ENCODE assay signal across 26 mouse cellular contexts in genomic region chr4:71757865-71758264, GRCm38 (mm10). TPM values are rescaled to one million over a fixed set of nuclear protein-coding genes. Genes with fewer than 3 reads are reported as not detected.
DNase-seq lines count a peak whose midpoint lies in the region; ATAC-seq and TF ChIP-seq lines count a peak whose summit lies in the region.
"Had no signal": no experiment of that assay in that cellular context is flagged by ENCODE, and none has a peak within 500 bp of the region (broad histone marks: within the 10 kb centered on the region; RNA-seq: fewer than 3 reads in every experiment).

Gm11232 (minus strand) TSS chr4:71757965.

- no peak for TF ChIP-seq EP300 in stomach, postnatal 0 days (optimal IDR thresholded peaks at IDR 0.05)

- ATAC-seq in intestine, embryonic 14.5 days (replicated peaks; ENCODE audit: low FRiP score, low TSS enrichment, low read depth) = no peak
- no peak for ATAC-seq in intestine, postnatal 0 days
- ATAC-seq in kidney, postnatal 0 days (replicated peaks; ENCODE audit: low FRiP score, low read depth) = no peak
- ATAC-seq in stomach, embryonic 14.5 days (ENCODE audit: insufficient number of reproducible peaks, insufficient read depth, low FRiP score, low read depth) = no peak
- ATAC-seq in stomach, postnatal 0 days (ENCODE audit: low FRiP score, low TSS enrichment) = no peak
- no peak for ATAC-seq in stomach, embryonic 16.5 days (ENCODE audit: insufficient read depth, low FRiP score)
- ATAC-seq: forebrain, embryonic 15.5 days; Patski had no signal

- WGBS in intestine, embryonic 14.5 days = 67% methylated on average over 2 of the region's 2 CpGs
- WGBS in intestine, postnatal 0 days = 56% methylated on average over 2 of the region's 2 CpGs
- 71% methylated on average over 2 of the region's 2 CpGs for WGBS in kidney, postnatal 0 days
- 54% methylated on average over 2 of the region's 2 CpGs for WGBS in stomach, embryonic 14.5 days
- WGBS in stomach, postnatal 0 days = 45% methylated on average over 2 of the region's 2 CpGs
- WGBS in stomach, embryonic 16.5 days = 63% methylated on average over 2 of the region's 2 CpGs

- H3K9me3 ChIP-seq in intestine, embryonic 14.5 days (ENCODE audit: control insufficient read depth, low read length) = no peaks in the 10 kb centered on the region
- no peaks in the 10 kb centered on the region for H3K9me3 ChIP-seq in intestine, postnatal 0 days (ENCODE audit: control insufficient read depth)
- H3K9me3 ChIP-seq in kidney, postnatal 0 days (replicated peaks; ENCODE audit: low read length) = no peaks in the 10 kb centered on the region
- no peaks in the 10 kb centered on the region for H3K9me3 ChIP-seq in stomach, embryonic 14.5 days (ENCODE audit: control insufficient read depth, low read depth, low read length)
- H3K9me3 ChIP-seq in stomach, postnatal 0 days (ENCODE audit: control insufficient read depth, low read length) = no peaks in the 10 kb centered on the region
- H3K9me3 ChIP-seq in stomach, embryonic 16.5 days (replicated peaks; ENCODE audit: control insufficient read depth, low read length) = no peaks in the 10 kb centered on the region
- H3K9me3 ChIP-seq: embryonic facial prominence, embryonic 12.5 days; forebrain, embryonic 15.5 days; heart, embryonic 10.5 days had no signal

- no peak for TF ChIP-seq CTCF in intestine, postnatal 0 days (IDR thresholded peaks at IDR 0.05; ENCODE audit: low read depth)
- TF ChIP-seq CTCF in kidney, postnatal 0 days (IDR thresholded peaks at IDR 0.05; ENCODE audit: low read depth) = no peak
- TF ChIP-seq CTCF in stomach, postnatal 0 days (IDR thresholded peaks at IDR 0.05; ENCODE audit: low read depth) = no peak

- peaks cover 4% of the 10 kb centered on the region; the same call in 1 of the 2 replicates for H3K4me1 ChIP-seq in intestine, embryonic 14.5 days (replicated peaks; ENCODE audit: control insufficient read depth, insufficient read depth, low read length)
- no peaks in the 10 kb centered on the region for H3K4me1 ChIP-seq in intestine, postnatal 0 days (replicated peaks; ENCODE audit: control insufficient read depth, insufficient read depth, low read length)
- H3K4me1 ChIP-seq in kidney, postnatal 0 days (replicated peaks; ENCODE audit: insufficient read depth, low read length) = no peaks in the 10 kb centered on the region
- no peaks in the 10 kb centered on the region for H3K4me1 ChIP-seq in stomach, embryonic 14.5 days (ENCODE audit: control insufficient read depth, insufficient read depth, low read length)
- H3K4me1 ChIP-seq in stomach, postnatal 0 days (replicated peaks; ENCODE audit: control insufficient read depth, insufficient read depth) = no peaks in the 10 kb centered on the region
- H3K4me1 ChIP-seq in stomach, embryonic 16.5 days (ENCODE audit: control insufficient read depth, insufficient read depth, low read length) = peaks cover 4% of the 10 kb centered on the region
- H3K4me1 ChIP-seq: embryonic facial prominence, embryonic 12.5 days; forebrain, embryonic 15.5 days; heart, embryonic 10.5 days had no signal

- H3K4me2 ChIP-seq in intestine, embryonic 14.5 days (ENCODE audit: low read length) = no peak within 1 kb of the TSS
- no peak within 1 kb of the TSS for H3K4me2 ChIP-seq in intestine, postnatal 0 days (replicated peaks; ENCODE audit: low read depth)
- no peak within 1 kb of the TSS for H3K4me2 ChIP-seq in kidney, postnatal 0 days (ENCODE audit: low read length)
- no peak within 1 kb of the TSS for H3K4me2 ChIP-seq in stomach, embryonic 14.5 days (replicated peaks; ENCODE audit: low read depth, low read length)
- H3K4me2 ChIP-seq in stomach, postnatal 0 days (replicated peaks; ENCODE audit: low read depth) = no peak within 1 kb of the TSS
- no peak within 1 kb of the TSS for H3K4me2 ChIP-seq in stomach, embryonic 16.5 days (ENCODE audit: low read depth, low read length)
- H3K4me2 ChIP-seq: embryonic facial prominence, embryonic 12.5 days; forebrain, embryonic 15.5 days; hindbrain, embryonic 14.5 days had no signal

- H3K4me3 ChIP-seq in intestine, embryonic 14.5 days (ENCODE audit: low read depth, low read length) = no peak within 1 kb of the TSS
- no peak within 1 kb of the TSS for H3K4me3 ChIP-seq in intestine, postnatal 0 days (ENCODE audit: low read depth, low read length)
- no peak within 1 kb of the TSS for H3K4me3 ChIP-seq in kidney, postnatal 0 days (replicated peaks; ENCODE audit: low read depth, low read length)
- no peak within 1 kb of the TSS for H3K4me3 ChIP-seq in stomach, embryonic 14.5 days (ENCODE audit: low read depth, low read length)
- no peak within 1 kb of the TSS for H3K4me3 ChIP-seq in stomach, postnatal 0 days (ENCODE audit: low read depth, low read length)
- no peak within 1 kb of the TSS for H3K4me3 ChIP-seq in stomach, embryonic 16.5 days (replicated peaks; ENCODE audit: low read length)
- H3K4me3 ChIP-seq: embryonic facial prominence, embryonic 12.5 days; forebrain, embryonic 15.5 days; heart, embryonic 10.5 days had no signal

- no peak within 1 kb of the TSS for H3K9ac ChIP-seq in intestine, embryonic 14.5 days (ENCODE audit: low read length)
- no peak within 1 kb of the TSS for H3K9ac ChIP-seq in intestine, postnatal 0 days (ENCODE audit: low read depth, low read length)
- no peak within 1 kb of the TSS for H3K9ac ChIP-seq in kidney, postnatal 0 days (ENCODE audit: low read depth, low read length)
- H3K9ac ChIP-seq in stomach, embryonic 14.5 days (replicated peaks; ENCODE audit: low read depth, low read length) = no peak within 1 kb of the TSS
- no peak within 1 kb of the TSS for H3K9ac ChIP-seq in stomach, postnatal 0 days (ENCODE audit: low read length)
- H3K9ac ChIP-seq in stomach, embryonic 16.5 days (ENCODE audit: low read length) = no peak within 1 kb of the TSS
- H3K9ac ChIP-seq: embryonic facial prominence, embryonic 12.5 days; forebrain, embryonic 15.5 days; hindbrain, embryonic 14.5 days had no signal

- DNase-seq in intestine, embryonic 14.5 days (ENCODE audit: low spot score) = no peak
- no peak for DNase-seq in kidney, postnatal 0 days (ENCODE audit: low spot score)
- no peak for DNase-seq in kidney, adult 9 months
- no peak for DNase-seq in stomach, postnatal 0 days (ENCODE audit: low spot score)
- DNase-seq in right cerebral cortex, postnatal 14 days = no peak
- DNase-seq: adrenal gland, adult 8-10 months; adrenal gland, postnatal 36 days; cerebellum, adult 11 months; cerebellum, adult 8-10 months; cerebellum, postnatal 25 days; gastrocnemius, postnatal 10 days; heart, adult 18-20 months; heart, postnatal 10 days; heart, postnatal 4 days had no signal

- no peaks in the 10 kb centered on the region for H3K27me3 ChIP-seq in intestine, embryonic 14.5 days (replicated peaks; ENCODE audit: control insufficient read depth, insufficient read depth, low read length)
- no peaks in the 10 kb centered on the region for H3K27me3 ChIP-seq in intestine, postnatal 0 days (replicated peaks; ENCODE audit: control insufficient read depth, insufficient read depth, low read length)
- no peaks in the 10 kb centered on the region for H3K27me3 ChIP-seq in kidney, postnatal 0 days (ENCODE audit: insufficient read depth, low read length)
- H3K27me3 ChIP-seq in stomach, embryonic 14.5 days (ENCODE audit: control insufficient read depth, insufficient read depth, low read length) = no peaks in the 10 kb centered on the region
- H3K27me3 ChIP-seq in stomach, postnatal 0 days (ENCODE audit: control insufficient read depth, insufficient read depth, low read length) = no peaks in the 10 kb centered on the region
- H3K27me3 ChIP-seq in stomach, embryonic 16.5 days (ENCODE audit: control insufficient read depth, insufficient read depth, low read length) = no peaks in the 10 kb centered on the region
- H3K27me3 ChIP-seq: CH12.LX; embryonic facial prominence, embryonic 12.5 days; forebrain, embryonic 15.5 days; Patski had no signal

- peak within 1 kb of the TSS; percentile 51 for H3K27ac ChIP-seq in intestine, embryonic 14.5 days (ENCODE audit: low read depth)
- no peak within 1 kb of the TSS for H3K27ac ChIP-seq in intestine, postnatal 0 days (ENCODE audit: low read depth, low read length)
- H3K27ac ChIP-seq in kidney, postnatal 0 days = peak within 1 kb of the TSS; percentile 57
- H3K27ac ChIP-seq in stomach, embryonic 14.5 days (ENCODE audit: low read length) = peak within 1 kb of the TSS; percentile 63; the same call in 1 of the 2 replicates
- H3K27ac ChIP-seq in stomach, postnatal 0 days (replicated peaks) = no peak within 1 kb of the TSS; the same call in 1 of the 2 replicates
- peak within 1 kb of the TSS; percentile 55 for H3K27ac ChIP-seq in stomach, embryonic 16.5 days (ENCODE audit: low read length)
- H3K27ac ChIP-seq: embryonic facial prominence, embryonic 12.5 days; forebrain, embryonic 15.5 days; heart, embryonic 10.5 days; hindbrain, embryonic 14.5 days had no signal

- no peaks in the 10 kb centered on the region for H3K36me3 ChIP-seq in intestine, embryonic 14.5 days (ENCODE audit: control insufficient read depth, insufficient read depth, low read length)
- H3K36me3 ChIP-seq in intestine, postnatal 0 days (ENCODE audit: control insufficient read depth, insufficient read depth) = no peaks in the 10 kb centered on the region
- no peaks in the 10 kb centered on the region for H3K36me3 ChIP-seq in kidney, postnatal 0 days (ENCODE audit: insufficient read depth, low read length)
- H3K36me3 ChIP-seq in stomach, embryonic 14.5 days (ENCODE audit: control insufficient read depth, insufficient read depth, low read length) = no peaks in the 10 kb centered on the region
- no peaks in the 10 kb centered on the region for H3K36me3 ChIP-seq in stomach, postnatal 0 days (ENCODE audit: control insufficient read depth, insufficient read depth, low read length)
- H3K36me3 ChIP-seq in stomach, embryonic 16.5 days (ENCODE audit: control insufficient read depth, insufficient read depth, low read length) = no peaks in the 10 kb centered on the region
- H3K36me3 ChIP-seq: embryonic facial prominence, embryonic 12.5 days; forebrain, embryonic 15.5 days; heart, embryonic 10.5 days had no signal

RNA-seq across cellular contexts. Expression of gene Gm11232, which starts in this region (rescaled TPM):
- polyA plus RNA-seq in intestine, embryonic 14.5 days (2014; fragmentation: Nextera tagmentation; extraction: Ambion mirVana) = 0.44 and 1.1 TPM in 2 replicates
- polyA plus RNA-seq in intestine, postnatal 0 days (2015; fragmentation: Nextera tagmentation; extraction: Ambion mirVana) = 0.09 TPM in 1 of 2 replicates, not detected in the other
- 2.4 and 3.5 TPM in 2 replicates for polyA plus RNA-seq in kidney, postnatal 0 days (2015; fragmentation: Nextera tagmentation; extraction: Ambion mirVana)
- polyA plus RNA-seq in stomach, embryonic 14.5 days (2014; fragmentation: Nextera tagmentation; extraction: Ambion mirVana) = 0.59 and 0.77 TPM in 2 replicates
- 0.07 and 0.12 TPM in 2 replicates for polyA plus RNA-seq in stomach, postnatal 0 days (2015; fragmentation: Nextera tagmentation; extraction: Ambion mirVana)
- 0.40 and 0.45 TPM in 2 replicates for polyA plus RNA-seq in stomach, embryonic 16.5 days (2015; fragmentation: Nextera tagmentation; extraction: Ambion mirVana)
- polyA plus RNA-seq: cortical plate, adult 2 months; forebrain, embryonic 11.5 days; forebrain, embryonic 15.5 days; heart, embryonic 14.5 days; hindbrain, embryonic 14.5 days; Patski had no signal

Comparison
In these comparisons a context has a peak if more than half of its experiments do, and no peak if none do; other contexts are left out.
1. H3K27ac ChIP-seq: peak in intestine, embryonic 14.5 days (single experiment), kidney, postnatal 0 days (single experiment), stomach, embryonic 14.5 days (single experiment) and stomach, embryonic 16.5 days (single experiment); none in intestine, postnatal 0 days (single experiment) and stomach, postnatal 0 days (single experiment).